Mouse (Mus musculus) erythroblast, embryonic 14.5 days (primary cell): ENCODE data around the gene Tenm4.

ENCODE experiments used
- GATA1 ChIP-seq: IDR thresholded peaks from 2 replicates; pipeline ENCODE4 v1.6.1; 2012; ENCODE audit warnings: low read length, inconsistent platforms, mixed read lengths
- TAL1 ChIP-seq: IDR thresholded peaks from 3 replicates; pipeline ENCODE4 v1.6.1; 2012; ENCODE audit warnings: low read length, inconsistent platforms, mixed read lengths

DNA sequence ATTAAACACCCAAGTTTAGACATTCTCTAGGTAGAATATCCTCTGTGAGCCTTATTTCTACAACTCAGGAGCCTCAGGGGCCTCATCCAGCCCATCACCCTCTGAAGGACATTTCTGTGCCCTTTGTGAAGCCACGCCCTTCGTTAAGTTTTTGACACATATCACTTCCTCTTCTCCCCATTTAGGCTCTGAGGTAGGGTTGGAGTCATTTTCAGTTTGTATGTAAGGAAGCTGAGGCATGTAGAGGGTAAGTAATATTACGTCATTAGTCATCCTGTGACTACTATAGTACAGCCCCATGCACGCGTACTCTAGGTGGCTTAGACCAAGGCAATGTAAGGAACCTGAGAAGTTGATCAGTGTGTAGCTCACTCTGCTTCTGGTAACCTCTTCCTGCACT lies 124.9 kb downstream of the Tenm4 start:
- no peak for TF ChIP-seq TAL1
- no peak for TF ChIP-seq GATA1
